Mouse (Mus musculus) retina, postnatal 7 days (tissue): ENCODE results near the gene Pafah1b3.

ENCODE experiments used
- DNase-seq: peaks from one replicate; pipeline ENCODE4 v3.0.0-alpha.2; 2012; ENCODE audit warnings: low read depth, low spot score

Pafah1b3 gene

DNA sequence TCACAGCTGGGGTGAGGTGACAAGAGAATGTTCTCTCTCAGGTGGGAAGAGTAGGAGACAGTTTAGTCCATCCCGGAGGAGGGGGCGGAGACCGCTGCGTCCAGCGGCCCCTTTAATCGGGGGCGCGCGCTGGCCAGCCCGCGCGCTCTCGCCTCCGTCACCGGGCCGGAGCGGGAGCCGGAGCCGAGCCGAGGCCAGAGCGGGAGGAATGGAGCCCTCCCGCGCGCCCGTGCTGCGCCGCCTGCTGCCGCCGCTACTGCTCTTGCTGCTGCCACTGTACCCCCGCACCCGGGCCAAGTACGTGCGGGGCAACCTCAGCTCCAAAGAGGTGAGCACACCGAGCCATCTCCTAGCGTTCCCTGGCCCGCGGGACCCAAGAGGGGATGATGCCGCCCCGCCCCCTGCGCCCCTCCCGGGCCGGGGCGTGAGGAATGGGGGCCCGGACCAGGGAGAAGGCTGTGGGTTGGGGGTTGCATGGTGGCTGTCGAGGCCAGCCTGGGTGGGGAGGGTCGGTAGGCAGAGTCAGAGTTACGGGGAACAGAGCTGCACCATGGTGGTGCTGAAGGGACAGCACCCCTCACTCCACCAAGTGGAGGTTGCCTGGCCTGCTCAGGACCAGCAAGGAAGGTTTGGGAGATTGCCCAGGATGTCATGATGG, 8.3 kb upstream of the Pafah1b3 start, which contains the start of gene Tmem145:
Gene Tmem145, plus strand, starts transcription at position 151 of the 658 bp plus-strand sequence.
- no peak for DNase-seq

DNA sequence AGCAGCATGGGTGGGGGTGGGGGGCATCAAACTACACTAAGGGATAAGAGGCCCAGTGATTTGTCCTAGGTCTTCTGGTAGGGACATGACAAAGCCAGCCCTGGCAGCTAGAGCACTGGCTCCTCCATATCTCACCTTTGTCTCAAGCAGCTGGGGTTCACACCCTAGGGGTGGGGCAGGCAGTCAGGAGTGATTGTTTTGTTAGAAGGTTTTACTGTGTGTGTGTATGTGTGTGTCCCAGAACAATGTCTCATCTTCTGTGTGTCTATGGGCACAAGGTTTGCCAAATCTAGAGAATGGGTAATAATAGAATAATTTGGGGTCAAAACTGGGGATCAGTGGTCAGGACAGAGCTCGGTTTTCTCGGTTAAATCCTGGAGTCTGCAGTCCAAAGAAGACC, 7.7 kb upstream of the Pafah1b3 start:
- no peak for DNase-seq

DNA sequence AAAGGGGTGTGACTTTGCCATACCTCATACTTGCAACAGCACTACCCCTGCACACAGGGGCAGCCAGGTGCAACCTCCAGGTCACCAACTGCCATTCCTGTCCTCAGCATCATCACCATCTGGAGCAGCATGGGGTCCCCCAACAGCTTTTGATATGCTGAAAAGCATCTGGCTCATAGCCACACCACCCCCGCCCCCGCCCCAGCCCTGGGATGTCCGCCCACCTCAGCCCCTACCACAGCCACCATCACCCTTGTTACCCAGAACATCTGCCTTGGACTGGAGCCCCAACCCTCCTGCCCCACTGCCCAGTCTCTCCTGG, 5.9 kb upstream of the Pafah1b3 start:
- no peak for DNase-seq

DNA sequence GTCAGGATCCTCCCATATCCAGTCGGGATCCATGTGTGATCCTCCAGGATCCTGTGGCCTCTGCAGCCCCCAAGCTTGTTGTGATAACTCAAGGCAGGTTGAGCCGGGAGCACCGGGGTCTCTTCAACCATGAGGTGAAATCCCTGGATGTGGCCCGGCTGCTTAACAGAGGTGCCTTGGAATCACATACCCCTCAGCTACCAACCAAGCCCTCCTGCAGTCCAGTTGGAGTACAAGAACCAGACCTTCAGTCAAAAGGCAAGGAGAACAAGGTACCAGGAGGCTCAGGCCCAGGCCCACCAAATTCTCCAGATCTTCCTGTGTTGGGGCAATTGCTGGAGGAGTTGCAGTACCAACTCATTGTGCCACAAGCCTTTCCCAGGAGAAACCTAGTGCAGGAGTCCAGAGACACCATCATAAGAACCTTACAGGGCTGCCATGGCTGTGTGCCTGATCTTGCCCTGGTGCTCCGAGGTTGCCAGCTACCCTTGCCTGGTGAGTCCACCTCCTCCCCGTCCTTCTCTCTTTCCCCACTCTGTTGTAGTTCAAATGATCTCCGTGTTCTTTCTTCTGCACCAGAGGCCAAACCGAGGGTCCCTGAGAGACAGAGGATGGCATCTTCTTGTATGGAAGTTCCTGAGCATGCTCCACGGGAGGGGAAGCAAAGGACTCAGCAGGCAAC, 5.4 kb upstream of the Pafah1b3 start:
- DNase-seq: no peak

DNA sequence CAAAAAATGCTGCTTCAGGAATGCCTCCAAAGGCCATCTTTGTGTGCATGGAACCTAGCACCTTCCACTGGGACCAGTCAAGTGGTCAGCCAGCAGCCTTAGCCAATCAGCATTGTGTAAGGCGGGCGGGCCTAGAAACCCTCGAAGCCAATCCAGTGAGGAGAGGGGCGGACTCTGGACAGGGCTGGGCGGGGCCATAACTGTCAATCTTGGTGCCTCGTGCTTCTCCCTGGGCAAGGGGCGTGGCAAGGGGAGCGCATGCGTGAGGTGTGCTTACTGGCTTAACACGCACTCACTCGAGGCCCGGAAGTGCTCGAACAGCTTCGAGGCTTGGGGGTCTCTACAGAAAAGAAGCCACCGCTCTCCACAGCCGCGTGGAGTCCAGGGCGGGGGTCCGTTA, 3.3 kb upstream of the Pafah1b3 start, which contains the start of gene Prr19:
Gene Prr19, plus strand, starts transcription at position 349 of the 400 bp plus-strand sequence.
- no peak for DNase-seq

DNA sequence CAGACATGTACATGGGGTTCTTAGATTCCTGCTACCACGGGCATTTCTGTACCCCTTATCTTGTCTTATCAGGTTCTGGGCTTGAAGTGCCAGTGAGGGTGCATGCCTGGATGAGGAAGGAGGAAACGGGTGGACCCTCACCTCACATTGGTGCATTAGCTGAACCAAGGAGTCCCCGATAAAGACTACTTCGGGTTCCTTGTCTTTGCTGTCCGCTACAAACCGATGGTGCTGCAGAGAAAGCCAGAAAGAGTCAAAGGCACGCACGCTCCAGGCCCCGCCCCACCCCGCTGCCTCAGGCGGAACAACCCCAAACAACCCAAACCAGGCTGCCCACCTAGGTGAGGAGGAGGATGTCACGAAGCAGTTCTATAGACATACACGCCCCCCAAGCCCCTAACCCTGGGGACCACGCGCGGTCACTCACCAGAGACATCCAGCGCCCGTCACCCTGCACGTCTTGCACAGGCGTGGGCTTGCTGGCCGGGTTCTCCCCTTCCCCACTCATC, 787 bp downstream of the Pafah1b3 start:
- DNase-seq: no peak

DNA sequence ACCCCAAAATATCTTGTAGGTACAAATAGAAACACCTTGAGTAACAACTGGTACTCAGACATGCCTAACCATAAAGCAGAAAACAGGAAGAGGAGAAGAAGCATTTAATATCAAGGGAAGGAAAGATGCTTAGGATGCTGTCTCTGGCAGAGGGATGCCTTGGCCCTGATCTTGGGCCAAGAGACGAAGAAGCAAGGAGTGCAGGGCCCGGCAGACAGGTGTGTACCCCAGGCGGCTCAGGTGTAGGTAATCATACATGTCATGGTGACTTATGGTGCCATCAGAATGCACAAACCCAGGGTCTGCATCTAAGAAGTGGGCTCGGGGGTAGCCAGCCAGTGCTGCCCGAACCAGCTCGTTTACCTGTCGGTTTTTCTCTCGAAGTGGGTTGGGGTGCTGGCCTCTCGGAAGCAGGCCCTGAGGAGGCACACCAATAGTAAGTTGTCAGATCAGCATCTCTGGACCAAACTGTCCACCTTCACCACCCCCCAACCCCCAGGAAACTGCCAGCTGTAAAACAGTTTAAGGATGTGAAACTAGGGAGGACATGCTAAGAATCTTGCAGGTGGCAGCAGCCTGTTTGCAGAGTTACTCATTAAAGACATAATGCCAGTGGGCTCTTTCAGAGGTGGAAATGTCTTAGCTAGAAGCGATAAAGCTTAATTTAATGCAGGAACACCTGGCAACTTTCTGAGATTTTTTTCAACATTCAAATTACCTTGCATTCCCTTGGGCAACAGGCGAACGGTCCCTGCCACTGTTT, 2.6 kb downstream of the Pafah1b3 start:
- DNase-seq: no peak

DNA sequence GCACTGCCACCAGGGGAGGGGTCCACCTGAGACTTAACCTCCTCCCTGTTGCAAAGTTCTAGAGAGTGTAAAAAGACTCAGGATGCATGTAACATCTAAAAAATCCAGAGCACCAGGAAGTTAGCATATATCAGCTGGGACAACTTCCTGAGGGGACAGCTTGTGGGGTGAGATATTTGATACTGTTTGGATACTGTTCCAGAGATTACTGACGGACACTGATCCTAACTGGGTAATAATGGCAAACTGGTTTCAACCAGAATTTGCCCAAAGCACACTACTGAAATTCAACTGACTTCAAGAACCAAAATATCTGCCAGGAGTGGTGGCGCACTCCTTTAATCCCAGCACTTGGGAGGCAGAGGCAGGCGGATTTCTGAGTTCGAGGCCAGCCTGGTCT, 3.3 kb downstream of the Pafah1b3 start:
- no peak for DNase-seq

DNA sequence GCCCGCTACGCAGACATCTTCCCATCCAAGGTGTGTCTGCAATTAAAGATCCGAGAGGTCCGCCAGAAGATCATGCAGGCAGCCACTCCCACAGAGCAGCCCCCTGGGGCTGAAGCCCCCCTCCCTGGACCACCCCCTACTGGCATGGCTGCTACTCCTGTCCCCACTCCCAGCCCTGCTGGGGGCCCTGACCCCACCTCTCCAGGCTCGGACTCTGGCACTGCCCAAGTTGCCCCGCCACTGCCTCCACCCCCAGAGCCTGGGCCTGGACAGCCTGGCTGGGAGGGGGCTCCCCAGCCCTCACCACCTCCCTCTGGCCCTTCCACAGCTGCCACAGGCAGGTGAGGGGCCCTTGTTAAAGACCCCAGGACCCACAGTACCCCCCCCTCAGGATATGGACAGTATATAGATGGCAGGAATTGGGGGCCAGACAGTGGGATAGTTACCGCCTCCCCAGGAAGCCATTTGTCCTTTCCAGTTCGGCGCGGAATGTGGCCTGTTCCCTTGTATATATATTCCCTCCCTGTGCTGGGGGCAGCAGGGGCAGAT, 4.5 kb downstream of the Pafah1b3 start:
- DNase-seq: no peak

DNA sequence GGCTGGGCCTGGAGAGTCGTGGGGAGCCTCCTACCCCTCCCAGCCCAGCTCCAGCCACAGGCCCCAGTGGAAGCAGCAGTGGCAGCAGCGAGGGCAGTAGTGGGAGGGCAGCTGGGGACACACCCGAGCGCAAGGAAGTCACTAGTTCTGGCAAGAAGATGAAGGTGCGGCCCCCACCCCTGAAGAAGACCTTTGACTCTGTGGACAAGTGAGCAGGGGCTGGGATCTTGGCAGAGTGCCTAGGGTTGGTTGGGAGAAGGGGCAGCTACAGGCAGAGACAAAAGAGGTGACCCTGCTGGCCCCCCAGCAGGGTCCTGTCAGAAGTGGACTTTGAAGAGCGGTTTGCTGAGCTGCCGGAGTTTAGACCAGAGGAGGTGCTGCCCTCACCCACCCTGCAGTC, 5.7 kb downstream of the Pafah1b3 start:
- DNase-seq: no peak

DNA sequence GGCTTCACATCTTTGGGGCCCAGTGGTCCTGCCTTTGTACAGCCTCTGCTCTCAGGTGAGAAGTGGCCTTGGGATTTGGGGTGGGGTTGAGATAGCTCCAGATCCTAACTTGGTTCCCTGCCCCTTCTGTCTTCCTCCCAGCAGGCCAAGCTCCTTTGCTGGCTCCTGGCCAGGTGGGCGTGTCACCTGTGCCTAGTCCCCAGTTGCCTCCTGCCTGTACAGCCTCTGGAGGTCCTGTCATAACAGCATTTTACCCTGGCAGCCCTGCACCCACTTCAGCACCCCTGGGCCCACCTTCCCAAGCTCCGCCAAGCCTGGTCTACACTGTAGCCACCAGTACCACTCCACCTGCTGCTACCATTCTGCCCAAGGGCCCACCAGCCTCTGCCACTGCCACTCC, 6.9 kb downstream of the Pafah1b3 start:
- no peak for DNase-seq

DNA sequence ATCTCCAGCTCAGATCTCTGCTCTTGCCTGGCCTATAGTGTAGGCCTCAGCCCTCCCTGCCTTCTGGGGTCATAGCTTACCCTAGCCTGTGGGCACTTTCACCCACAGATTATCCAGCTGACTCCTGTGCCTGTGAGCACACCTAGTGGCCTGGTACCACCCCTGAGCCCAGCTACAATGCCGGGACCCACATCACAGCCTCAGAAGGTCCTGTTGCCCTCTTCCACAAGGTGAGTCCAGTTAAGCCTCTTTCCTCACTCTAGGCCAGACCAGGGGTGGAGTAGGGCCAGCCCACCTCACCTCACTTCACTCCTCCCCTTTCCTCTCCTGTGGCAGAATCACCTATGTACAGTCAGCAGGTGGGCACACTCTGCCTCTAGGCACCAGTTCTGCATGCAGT, 7.3 kb downstream of the Pafah1b3 start:
- DNase-seq: no peak

DNA sequence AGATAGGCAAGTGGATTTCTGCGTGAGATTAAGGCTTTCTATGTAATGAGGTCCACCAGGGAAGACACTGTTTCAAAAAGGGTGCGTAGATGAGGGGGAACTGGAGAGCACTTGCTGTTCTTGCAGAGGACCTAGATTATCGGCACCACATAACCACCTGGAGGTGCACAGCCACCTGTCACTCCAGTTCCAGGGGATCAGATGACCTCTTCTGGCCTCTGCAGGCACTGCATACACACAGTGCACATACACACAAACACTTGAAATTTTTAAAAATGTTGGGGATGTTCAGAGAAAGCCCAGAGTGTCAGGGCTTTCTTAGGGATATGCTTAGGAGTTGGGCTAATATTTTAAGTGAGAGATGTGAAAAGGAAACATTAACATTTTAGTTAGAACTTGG, 7.9 kb downstream of the Pafah1b3 start:
- DNase-seq: no peak

DNA sequence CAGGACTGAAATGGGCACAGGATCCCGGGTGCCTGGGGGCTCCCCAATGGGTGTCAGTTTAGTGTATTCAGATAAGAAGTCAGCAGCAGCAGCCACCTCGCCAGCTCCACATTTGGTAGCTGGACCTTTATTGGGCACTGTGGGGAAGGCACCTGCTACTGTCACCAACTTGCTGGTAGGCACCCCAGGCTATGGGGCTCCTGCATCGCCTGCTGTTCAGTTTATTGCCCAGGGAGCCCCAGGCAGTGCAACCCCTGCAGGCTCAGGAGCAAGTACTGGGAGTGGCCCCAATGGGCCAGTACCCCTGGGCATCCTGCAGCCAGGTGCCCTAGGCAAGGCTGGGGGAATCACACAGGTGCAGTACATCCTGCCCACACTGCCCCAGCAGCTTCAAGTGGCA, 9.1 kb downstream of the Pafah1b3 start:
- DNase-seq: no peak

DNA sequence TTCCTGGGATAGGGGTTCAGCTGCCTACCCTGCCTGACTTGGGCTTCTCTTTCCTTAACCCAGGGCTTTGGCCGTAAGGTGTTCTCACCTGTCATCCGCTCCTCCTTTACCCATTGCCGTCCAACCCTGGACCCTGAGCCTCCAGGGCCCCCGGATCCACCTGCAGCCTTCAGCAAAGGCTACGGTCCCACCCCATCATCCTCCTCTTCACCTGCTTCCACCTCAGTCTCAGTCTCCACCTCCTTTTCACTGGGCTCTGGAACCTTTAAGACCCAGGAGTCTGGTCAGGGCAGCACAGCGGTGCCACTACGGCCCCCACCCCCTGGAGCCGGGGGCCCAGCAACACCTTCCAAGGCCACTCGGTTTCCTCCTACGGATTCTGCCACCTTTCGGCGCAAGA, 9.8 kb downstream of the Pafah1b3 start:
- DNase-seq: no peak

DNA sequence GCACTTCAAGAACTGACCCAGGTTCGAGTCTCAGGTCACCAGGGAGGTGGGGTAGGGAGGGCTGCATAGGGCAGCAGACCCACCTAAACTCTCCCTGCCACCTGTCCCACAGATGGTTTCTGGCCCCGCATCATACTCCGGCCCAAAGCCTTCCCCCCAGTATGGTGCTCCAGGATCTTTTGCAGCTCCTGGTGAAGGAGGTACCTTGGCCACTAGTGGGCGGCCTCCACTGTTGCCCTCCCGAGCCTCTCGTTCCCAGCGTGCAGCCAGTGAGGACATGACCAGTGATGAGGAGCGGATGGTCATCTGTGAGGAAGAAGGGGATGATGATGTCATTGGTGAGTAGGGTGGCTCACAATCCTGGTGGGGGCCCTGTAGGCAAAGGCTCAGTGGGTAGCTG, 10.8 kb downstream of the Pafah1b3 start:
- no peak for DNase-seq

DNA sequence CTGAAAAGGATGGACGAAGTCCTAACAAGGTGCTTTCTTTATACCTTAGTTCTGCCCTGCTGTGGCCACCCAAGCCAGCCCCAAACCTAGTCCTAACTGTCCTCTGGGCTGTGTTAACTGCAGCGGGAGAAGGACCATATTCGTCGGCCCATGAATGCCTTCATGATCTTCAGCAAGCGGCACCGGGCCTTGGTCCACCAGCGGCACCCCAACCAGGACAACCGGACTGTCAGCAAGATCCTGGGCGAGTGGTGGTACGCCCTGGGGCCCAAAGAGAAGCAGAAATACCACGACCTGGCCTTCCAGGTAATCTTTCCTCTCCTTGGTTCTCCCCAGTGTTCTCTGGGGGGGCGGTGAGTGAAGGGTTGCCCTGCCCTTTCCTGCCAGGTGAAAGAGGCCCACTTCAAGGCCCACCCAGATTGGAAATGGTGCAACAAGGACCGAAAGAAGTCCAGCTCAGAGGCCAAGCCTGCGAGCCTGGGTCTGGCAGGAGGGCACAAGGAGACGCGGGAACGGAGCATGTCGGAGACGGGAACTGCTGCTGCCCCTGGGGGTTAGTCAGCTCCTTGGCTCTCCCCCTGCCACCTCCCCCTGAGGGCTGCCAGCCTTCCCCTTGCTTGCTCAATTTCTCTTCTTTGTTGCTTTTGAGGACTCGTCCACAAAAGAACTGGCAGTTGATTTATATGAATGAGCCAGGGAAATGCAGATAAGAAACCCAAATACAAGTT, 12.1 kb downstream of the Pafah1b3 start:
- DNase-seq: no peak

DNA sequence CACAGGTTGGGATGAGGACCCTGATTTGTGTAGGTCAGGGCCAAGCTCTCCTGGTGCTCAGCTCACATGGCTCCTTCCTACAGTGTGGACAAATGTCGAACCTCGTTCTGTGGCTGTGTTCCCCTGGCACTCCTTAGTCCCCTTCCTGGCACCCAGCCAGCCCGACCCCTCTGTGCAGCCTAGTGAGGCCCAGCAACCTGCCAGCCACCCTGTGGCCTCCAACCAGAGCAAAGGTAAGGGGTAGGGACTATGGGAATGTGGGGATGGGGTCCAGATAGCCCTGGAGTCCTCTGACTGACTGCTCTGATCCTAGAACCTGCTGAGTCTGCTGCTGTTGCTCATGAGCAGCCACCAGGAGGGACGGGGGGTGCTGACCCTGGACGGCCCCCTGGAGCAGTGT, 13.0 kb downstream of the Pafah1b3 start:
- DNase-seq: no peak

DNA sequence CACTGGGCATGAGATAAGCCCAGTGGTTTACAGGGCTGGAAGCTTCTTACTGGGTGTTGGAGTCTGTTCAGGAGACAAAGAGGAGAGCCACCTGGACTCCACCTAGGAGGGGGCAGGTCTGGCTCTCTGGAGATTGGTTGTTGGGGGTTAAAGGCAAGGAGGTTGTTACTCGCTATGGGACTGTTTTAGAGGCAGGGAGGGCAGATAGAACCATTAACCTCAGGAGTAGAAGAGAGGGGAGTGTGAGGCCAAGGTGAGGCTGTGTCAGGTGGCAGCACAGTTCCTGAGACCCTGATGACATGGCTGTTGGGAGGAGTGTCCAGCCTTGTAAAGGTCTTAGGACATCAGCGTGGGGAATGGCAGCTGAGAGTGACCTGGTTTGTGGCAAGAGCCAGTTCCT, 13.6 kb downstream of the Pafah1b3 start:
- no peak for DNase-seq

DNA sequence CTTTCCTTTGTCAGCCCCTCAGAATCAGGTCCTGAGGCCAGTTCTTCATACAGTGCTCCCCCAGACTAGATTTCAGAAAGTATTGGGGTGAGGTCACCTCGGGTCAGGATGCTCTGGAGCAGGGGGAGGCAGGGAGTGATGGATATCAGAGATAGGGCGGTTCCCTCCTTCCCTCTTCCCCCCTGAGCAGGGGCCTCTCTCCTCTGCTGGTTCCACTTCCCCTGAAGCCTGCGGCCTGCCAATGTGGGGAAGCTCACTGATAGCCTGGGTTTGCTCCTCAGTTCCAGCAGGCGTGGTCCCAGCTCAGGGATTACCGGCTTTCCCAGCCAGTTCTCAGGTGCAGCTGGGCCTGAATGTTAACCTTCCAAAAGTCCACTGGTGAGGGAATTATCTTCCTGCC, 14.1 kb downstream of the Pafah1b3 start:
- no peak for DNase-seq

DNA sequence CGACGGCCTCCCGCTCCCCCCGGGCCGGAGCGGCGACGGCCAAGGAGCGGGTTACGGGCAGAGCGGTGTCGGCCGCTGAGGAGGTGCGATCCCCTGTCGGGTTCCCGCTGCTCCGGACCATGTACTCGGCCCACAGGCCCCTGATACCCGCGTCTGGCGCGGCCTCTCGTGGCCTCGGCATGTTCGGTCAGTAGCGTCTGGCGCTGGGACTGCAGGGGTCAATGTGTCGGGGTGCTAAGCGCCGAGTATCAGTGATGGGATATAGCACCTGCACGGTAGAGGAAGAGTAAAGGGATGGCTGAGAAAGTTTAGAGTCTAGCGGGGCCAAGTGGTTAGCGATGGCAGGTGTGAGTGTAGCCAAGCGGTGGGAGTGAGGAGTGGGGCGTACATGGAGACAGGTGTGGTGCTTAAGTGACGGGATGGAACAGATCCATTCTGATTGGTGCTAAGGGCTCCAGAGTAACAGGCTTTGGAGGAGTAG, 15.0 kb downstream of the Pafah1b3 start:
- DNase-seq: no peak
